Mouse (Mus musculus): ENCODE data around the gene Rhox3a2. TPM values are rescaled to one million over a fixed set of nuclear protein-coding genes. Genes with fewer than 3 reads are reported as not detected.
"Not testable (repeated sequence)": the region's sequence is repeated elsewhere in the genome, so short reads cannot be mapped to it uniquely, and the experiment has no call there.

The Rhox3a2 gene
- not detected for total RNA-seq (2021)

DNA sequence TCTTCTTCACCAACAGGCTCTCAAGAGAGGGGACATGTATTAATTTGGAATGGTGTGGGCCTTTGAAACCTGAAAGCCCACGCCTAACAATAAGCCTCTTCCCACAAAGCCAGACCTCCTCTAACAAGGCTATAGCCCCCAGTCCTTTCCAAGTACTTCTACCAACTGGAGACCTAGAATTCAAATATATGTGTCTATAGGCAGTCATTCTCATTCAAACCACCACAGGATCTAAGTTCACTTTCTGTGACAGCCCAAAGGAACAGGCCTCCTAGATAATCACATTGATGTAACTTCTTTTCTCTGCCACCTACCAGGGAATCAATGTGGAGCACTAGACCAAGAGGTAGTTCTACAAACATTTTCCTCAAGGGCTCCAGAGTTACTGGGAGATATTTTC, at the start of gene Rhox3a2:
Gene Rhox3a2 (plus strand): TSS at position 301 of the 400 bp plus-strand sequence.
- intact Hi-C loops (cut with DNase I); DNase-seq: not testable (repeated sequence)

DNA sequence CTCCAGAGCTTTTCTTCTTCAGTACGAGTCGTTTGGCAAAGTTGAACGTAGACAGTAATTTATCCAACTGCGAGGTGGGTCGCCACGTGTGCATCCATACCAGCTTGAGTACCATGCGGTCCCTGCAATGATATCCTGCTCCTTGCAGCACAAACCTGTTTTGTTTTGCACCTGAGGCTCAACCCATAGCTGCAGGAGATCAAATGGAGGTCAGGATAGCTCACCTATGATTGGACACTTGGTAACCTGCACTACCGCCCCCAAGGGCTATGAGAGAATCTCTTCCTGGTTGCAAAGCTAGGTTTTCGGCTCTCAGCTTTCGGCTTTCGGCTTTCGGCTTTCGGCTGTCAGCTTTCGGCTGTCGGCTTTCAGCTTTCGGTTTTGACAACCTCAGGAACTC, 10.7 kb downstream of the Rhox3a2 start, which contains the start of gene Rhox4a2:
Gene Rhox4a2 (plus strand): TSS at position 301 of the 400 bp plus-strand sequence.
- intact Hi-C loops (cut with DNase I); DNase-seq: not testable (repeated sequence)

DNA sequence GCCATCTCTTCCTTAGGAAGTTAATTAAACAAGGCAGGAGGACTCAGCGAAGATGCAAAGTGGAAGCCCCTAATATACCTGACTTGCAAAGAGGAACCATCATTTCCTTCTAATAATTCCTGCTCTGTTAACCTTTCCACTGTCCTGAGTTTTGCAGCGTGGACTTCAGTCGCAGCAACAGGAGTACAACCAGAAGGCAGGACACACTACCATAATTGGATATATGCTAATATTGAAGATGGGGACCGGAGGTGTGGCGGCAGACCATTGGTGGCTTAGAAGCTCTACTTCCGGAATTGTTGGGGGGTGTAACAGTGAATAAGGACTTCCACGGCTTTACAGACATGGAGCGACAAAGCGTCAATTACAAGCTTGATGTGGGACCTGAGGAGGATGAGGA, 31.9 kb downstream of the Rhox3a2 start, which contains the start of gene Rhox2b:
Gene Rhox2b (plus strand): TSS at position 301 of the 400 bp plus-strand sequence.
- intact Hi-C loops (cut with DNase I); DNase-seq: not testable (repeated sequence)

DNA sequence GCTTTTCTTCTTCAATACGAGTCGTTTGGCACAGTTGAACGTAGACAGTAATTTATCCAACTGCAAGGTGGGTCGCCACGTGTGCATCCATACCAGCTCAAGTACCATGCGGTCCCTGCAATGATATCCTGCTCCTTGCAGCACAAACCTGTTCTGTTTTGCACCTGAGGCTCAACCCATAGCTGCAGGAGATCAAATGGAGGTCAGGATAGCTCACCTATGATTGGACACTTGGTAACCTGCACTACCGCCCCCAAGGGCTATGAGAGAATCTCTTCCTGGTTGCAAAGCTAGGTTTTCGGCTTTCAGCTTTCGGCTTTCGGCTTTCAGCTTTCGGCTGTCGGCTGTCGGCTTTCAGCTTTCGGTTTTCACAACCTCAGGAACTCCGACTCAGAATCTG, 52.4 kb downstream of the Rhox3a2 start, which contains the start of gene Rhox4b:
Gene Rhox4b (plus strand): TSS at position 301 of the 400 bp plus-strand sequence.
- intact Hi-C loops (cut with DNase I); DNase-seq: not testable (repeated sequence)

Other genes with a start within 250 kb of the Rhox3a2 start
- gene Akap14, start 211.2 kb upstream of the Rhox3a2 start, total RNA-seq (2021) = under 1 TPM in 1 of 2 experiments, not detected in 1; 0.20 TPM
- 100 to 1,000 TPM; 159 to 172 TPM for gene Ndufa1, start 188.9 kb upstream of the Rhox3a2 start, total RNA-seq (2021)
- 1 to 10 TPM; 8.8 to 9.0 TPM for gene Rnf113a1, start 188.8 kb upstream of the Rhox3a2 start, total RNA-seq (2021)
- not detected for gene Gm9, start 169.0 kb upstream of the Rhox3a2 start, total RNA-seq (2021)
- not detected for gene Rhox1, start 157.8 kb upstream of the Rhox3a2 start, total RNA-seq (2021)
- gene Rhox2a, start 135.1 kb upstream of the Rhox3a2 start, total RNA-seq (2021) = not detected
- not detected for gene Rhox3a, start 130.1 kb upstream of the Rhox3a2 start, total RNA-seq (2021)
- gene Rhox4a, start 114.7 kb upstream of the Rhox3a2 start, total RNA-seq (2021) = not detected
- gene Rhox4a2, start 10.8 kb downstream of the Rhox3a2 start, total RNA-seq (2021) = not detected
- not detected for gene Rhox2b, start 32.0 kb downstream of the Rhox3a2 start, total RNA-seq (2021)
- gene Rhox4b, start 52.5 kb downstream of the Rhox3a2 start, total RNA-seq (2021) = not detected
- not detected for gene Rhox2c, start 73.7 kb downstream of the Rhox3a2 start, total RNA-seq (2021)
- not detected for gene Rhox3c, start 78.6 kb downstream of the Rhox3a2 start, total RNA-seq (2021)
- gene Rhox4c, start 100.3 kb downstream of the Rhox3a2 start, total RNA-seq (2021) = not detected
- gene Rhox2d, start 113.4 kb downstream of the Rhox3a2 start, total RNA-seq (2021) = not detected
- gene Rhox4d, start 134.3 kb downstream of the Rhox3a2 start, total RNA-seq (2021) = not detected
- not detected for gene Rhox2e, start 150.4 kb downstream of the Rhox3a2 start, total RNA-seq (2021)
- not detected for gene Rhox3e, start 162.0 kb downstream of the Rhox3a2 start, total RNA-seq (2021)
- not detected for gene Rhox4e, start 177.4 kb downstream of the Rhox3a2 start, total RNA-seq (2021)
- not detected for gene Rhox2f, start 191.4 kb downstream of the Rhox3a2 start, total RNA-seq (2021)
- not detected for gene Rhox3f, start 201.0 kb downstream of the Rhox3a2 start, total RNA-seq (2021)
- not detected for gene Rhox4f, start 227.7 kb downstream of the Rhox3a2 start, total RNA-seq (2021)
- not detected for gene Rhox3g, start 248.6 kb downstream of the Rhox3a2 start, total RNA-seq (2021)